Mouse (Mus musculus) embryo, embryonic 10.5 days (tissue): ENCODE measurements at regions not wholly inside any gene's neighbourhood (a gene's known extent, or its start where the extent isn't known, plus 50 kb on each side); places are given as distances from the start of the nearest gene placed in this dataset.
A peak's percentile ranks its signal among the peaks of the same experiment; 100 is the strongest.

Experiments used
- DNase-seq: peaks from one replicate; pipeline ENCODE4 v3.0.0-alpha.2; 2015; ENCODE audit warnings: low spot score

DNA sequence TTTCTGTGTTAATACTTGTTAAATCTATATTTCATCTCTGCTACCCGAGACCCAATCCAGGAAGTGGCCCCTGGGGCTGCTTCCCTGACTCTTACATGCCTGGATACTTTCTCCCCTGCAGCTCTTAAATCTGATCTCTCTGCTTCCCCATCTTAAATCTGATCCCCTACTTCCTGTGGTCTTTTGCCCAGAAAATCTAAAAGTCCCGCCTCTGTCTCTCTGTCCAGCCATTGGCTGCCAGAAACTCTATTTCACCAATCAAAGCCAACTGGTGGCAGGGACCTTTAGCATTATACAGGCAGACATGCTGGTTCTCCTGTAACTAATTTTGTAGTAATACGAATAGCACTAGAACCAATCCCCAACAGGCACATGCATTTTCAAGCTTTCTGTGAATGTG, 59.0 kb upstream of the Ccdc91 start:
- peak; percentile 34 for DNase-seq

GRCm38 (mm10) chr6:147413713-147414112, 61.9 kb upstream of the Ccdc91 start:
- no peak for DNase-seq

DNA sequence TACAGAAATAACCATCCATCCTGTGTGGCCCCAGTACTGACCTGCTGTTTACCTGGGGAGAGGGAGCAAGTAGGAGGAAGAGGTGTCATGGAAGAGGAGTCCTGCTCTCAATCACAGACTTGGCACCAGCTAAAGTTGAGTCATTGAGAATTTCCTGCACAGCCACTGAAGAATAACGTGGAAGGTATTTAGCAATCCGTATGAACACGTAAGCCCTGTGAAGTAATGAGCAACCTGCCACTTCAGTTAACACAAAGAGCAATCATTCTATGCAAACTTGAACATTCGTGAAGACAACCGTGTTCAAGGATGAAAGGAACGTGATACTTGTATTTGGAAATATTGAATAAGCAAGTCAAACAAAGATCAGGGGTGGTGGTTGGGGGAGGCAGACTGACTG, 77.6 kb upstream of the Ccdc91 start:
- DNase-seq, result no peak

DNA sequence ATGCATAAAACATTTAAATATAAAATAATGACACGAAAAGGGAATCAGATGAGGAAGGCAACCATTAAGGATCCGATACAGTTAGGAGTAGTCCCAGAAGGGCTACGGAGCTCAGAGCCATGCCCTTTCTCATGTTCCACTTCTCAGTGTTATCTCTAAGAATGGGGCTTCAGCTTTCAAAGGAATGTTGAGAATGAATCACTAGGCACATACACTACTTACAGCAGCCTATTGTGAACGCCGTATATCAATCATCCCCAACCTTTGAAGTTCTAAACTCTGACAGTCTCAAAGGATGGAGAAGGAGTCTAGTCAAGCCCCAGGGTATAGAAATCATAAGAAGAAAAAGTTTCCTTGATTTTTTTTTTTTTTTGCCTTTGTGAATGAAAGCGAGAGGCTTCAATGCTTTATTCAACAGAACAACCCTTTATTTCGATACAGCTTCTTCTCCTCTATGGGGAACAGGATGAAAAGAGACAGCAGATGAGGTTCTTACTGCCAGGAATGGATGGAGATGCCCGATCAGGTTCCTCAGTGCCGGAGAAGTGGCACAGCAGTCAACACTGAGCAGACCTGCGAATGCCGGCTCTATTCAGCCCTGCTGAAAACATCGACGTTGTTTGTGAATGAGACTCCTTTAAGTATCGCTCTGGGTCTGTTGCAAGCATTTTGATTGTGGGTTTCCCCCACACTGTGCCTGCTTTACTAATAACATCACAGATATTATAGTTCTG, 84.0 kb upstream of the Ccdc91 start:
- peak; percentile 57 for DNase-seq

DNA sequence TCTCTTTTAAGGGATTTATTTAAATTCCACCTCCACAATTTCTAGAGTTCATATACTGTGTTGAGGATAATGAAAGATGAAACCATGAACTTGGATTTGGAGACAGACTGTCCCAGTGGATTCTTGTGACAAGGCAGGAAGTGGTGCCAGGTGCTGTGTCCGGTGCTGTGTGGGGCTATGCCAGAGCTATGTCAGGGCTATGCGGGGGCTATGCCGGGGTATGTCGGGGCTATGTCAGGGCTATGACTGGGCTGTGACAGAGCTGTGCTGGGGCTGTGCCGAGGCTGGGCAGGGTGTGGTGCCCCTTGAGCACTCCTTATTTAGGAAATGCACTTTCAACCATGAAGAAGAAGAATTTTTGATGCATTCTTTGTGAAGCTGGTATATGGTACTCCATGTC, 85.1 kb upstream of the Ccdc91 start:
- DNase-seq, result no peak

DNA sequence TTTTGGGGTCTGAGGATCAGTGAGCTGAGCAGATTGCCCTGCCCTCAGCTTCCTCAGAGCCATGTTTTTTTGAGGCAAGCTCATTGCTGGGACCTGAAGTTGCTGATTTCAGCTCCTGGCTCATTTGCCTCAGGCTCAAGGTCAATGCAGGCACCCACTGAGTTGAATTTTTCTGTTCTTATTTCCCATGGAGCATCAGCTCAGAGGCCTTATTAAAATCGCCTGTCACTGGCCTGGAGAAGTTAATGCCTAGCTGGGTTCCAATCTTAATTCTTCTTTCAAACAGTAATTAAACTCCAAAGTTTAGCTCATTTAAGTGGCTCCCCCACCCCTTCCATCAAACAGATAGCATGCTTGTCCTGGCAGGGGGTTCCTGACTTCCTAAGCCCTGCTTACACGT, 86.9 kb upstream of the Ccdc91 start:
- peak; percentile 31 for DNase-seq

DNA sequence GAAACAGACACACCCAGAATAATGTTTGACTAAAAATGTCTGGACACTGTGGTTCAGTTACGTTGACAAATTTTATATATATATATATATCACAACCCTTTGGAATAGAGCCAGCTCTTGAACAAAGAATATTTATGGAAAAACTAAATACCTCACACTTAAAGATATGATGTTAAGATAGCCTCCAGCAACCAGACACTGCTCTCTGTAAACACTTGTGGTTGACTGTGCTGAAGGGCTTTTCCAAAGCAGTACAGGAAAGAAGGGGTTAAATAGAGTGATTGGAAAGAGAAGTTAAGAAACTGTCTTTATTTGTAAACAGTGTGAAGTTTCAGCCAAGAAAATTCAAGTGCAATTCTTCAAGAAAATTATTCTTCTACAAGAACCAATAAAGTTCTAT, 90.0 kb upstream of the Ccdc91 start:
- no peak for DNase-seq

DNA sequence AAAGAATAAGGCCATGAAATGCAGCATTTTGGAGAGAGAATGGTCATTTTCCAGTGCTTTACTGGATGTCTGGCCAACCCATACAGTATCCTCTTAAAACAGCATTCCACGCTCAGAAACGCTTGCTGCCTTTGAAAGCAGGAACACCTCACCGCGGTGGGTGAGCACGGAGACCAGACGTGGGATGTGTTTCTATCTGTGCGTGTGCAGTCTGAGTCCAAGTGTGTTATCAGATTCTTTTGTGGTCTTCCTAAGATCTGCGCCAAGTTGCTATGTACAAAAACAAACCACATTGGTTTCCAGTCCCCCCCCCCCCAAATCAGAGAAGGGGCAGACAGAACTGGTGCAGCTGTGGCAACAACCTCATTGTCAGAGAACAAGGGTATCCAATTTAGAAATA, 95.1 kb upstream of the Ccdc91 start:
- no peak for DNase-seq

DNA sequence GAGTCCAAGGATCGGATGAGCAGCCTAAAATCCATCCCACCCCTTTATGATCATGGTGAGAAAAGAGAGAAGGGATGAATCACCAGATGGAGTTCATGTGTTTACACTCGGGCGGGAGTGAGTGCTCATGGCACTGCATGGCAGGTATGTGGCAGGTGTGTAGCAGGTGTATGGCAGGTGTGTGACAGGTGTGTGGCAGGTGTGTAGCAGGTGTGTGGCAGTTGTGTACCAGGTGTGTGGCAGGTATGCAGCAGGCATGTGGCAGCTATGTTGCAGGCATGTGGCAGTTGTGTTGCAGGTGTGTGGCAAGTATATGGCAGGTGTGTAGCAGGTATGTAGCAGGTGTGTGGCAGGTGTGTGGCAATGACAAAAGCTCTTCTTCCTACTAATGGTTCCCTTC, 97.9 kb upstream of the Ccdc91 start:
- DNase-seq, result no peak

DNA sequence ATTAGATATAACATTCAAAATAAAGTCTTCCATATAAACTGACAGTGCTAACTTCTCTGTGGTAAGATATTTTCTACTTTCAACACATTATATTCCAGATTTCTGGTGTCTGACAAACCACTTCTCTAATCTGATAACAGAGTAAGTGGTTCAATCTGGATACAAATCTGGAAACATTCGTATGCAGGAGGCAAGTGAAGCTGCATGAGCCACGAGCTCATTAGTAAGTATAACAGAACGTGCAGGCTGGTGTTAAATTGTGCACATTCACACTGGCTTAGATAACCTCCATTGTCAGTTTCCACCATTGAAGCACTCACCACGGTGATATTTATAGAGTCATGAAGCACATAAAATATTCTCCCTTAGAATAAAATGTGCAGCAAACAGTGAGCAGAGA, 103.9 kb upstream of the Ccdc91 start:
- DNase-seq, result no peak

GRCm38 (mm10) chr6:147371336-147371735, 104.3 kb upstream of the Ccdc91 start:
- DNase-seq, result no peak

- no peak for DNase-seq
Observed at GRCm38 (mm10) chr6:147362842-147363241, 98.9 kb upstream of the Pthlh start.

GRCm38 (mm10) chr6:147357031-147357430, 93.0 kb upstream of the Pthlh start:
- no peak for DNase-seq

DNA sequence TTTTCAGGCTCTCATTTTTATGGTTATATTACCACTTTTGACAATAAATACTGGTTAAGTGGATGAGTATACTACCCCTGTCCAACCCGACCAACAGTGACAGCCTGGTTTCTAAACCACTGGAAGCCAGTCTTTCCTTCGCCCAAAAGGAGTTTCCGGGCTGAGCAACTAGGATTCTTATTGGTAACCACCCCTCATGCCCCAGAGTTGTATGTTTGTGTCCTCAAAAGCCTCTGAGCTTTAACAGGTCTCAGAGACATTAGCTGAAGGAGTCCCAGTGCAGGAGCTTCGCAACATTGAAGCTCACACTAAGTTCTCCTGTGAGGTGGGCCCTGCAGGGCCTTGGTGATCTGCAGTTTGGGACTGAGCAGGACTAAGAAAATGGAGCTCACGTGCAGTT, 92.6 kb upstream of the Pthlh start:
- DNase-seq, result no peak

GRCm38 (mm10) chr6:147349566-147350237, 85.7 kb upstream of the Pthlh start:
- DNase-seq, result no peak

- no peak for DNase-seq
Observed at GRCm38 (mm10) chr6:147348621-147349020, 84.6 kb upstream of the Pthlh start.

- no peak for DNase-seq
Observed at GRCm38 (mm10) chr6:147341042-147341441, 77.1 kb upstream of the Pthlh start.

- no peak for DNase-seq
Observed at GRCm38 (mm10) chr6:147332976-147333375, 69.0 kb upstream of the Pthlh start.

- no peak for DNase-seq
Observed at GRCm38 (mm10) chr6:147329201-147329600, 65.2 kb upstream of the Pthlh start.

DNA sequence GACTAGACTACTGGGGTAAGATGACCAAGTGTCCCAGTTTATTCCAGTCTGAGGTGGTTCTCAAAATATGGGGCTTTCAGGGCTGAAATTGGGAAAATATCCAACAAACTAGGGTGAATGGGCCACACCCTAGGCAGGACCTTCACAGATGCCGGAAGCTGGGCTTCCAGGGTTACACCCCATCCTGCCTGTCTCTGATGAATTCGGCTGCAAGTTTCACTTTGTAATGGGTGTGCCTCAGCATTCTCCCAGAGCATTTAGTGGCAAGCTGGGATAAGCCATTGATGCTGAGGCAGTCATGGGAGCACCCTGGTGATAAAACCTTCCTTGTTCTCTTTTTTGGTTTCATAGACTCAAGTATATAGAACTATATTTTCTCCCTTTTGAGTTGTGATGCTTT, 60.4 kb upstream of the Pthlh start:
- DNase-seq, result no peak

DNA sequence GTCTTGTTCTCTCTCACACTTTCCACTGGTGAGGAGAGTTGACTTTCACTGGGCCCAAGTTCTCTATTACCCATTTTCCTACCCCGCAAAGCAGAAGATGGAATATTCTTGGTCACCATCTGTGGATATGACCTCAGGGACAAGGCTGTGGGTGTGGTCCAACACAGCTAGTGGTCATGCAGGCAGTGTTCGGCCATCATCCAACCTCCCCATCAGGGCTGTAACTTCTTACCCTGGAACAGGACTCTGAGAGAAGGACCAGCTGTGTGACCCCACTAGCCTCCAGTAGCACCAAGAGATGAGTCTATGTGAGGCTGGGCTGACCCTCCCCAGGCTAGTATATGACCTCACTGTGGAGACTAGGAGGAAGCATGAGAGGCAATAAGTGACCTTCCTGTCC, 54.1 kb upstream of the Pthlh start:
- DNase-seq, result no peak

- peak; percentile 8 for DNase-seq
Observed at GRCm38 (mm10) chr6:147316702-147317468, 52.9 kb upstream of the Pthlh start.

DNA sequence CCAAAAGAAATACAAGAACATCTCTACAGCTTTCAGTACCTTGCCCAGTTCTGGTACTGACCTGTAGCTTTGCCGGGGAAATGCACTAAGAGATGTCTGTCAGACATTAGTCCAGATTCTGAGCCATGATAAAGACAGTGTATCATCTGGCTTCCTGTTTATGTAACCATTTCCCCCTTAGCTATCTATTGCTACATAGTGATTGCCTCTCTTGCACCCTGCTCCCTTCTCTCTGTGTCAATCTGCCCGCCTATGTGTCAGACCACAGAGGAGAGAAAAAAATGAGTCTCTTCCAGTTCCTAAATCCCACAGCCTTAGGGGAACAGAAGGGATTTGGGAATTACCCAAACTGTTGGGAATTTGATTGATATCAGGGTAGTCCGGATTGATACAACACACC, 52.2 kb upstream of the Pthlh start:
- DNase-seq, result no peak
